Mouse (Mus musculus) neural tube, embryonic 11.5 days (tissue): ENCODE data around the gene Pdia6. TPM values are rescaled to one million over a fixed set of nuclear protein-coding genes. Genes with fewer than 3 reads are reported as not detected.

Source experiments
- ATAC-seq: fragments of 200-750 bp; cut with Nextera tagmentation; 2 replicates; pipeline ENCODE4 v1.8.0; 2017; ENCODE audit warnings: moderate number of reproducible peaks, mild to moderate bottlenecking, moderate TSS enrichment, moderate library complexity; ENCODE audit not compliant: insufficient read depth, low FRiP score, low TSS enrichment
- DNase-seq: peaks from one replicate; pipeline ENCODE4 v3.0.0-alpha.2; 2015; ENCODE audit warnings: low spot score
- H3K27ac ChIP-seq: fragments of 300-500 bp; sonication (generic); 2 replicates; pipeline ENCODE4 v1.5.1; 2014; ENCODE audit warnings: low read depth, mild to moderate bottlenecking, low read length
- H3K27me3 ChIP-seq: fragments of 300-500 bp; sonication (generic); 2 replicates; pipeline ENCODE4 v1.6.1; 2014; ENCODE audit warnings: mild to moderate bottlenecking, low read length, mixed read lengths; ENCODE audit not compliant: control insufficient read depth, insufficient read depth
- H3K36me3 ChIP-seq: fragments of 300-500 bp; sonication (generic); 2 replicates; pipeline ENCODE4 v1.6.1; 2014; ENCODE audit warnings: mild to moderate bottlenecking, low read length, moderate library complexity, mixed read lengths; ENCODE audit not compliant: control insufficient read depth, insufficient read depth
- H3K4me1 ChIP-seq: fragments of 300-500 bp; sonication (generic); 2 replicates; pipeline ENCODE4 v1.6.1; 2014; ENCODE audit warnings: low read length, mixed read lengths; ENCODE audit not compliant: control insufficient read depth, insufficient read depth
- H3K4me2 ChIP-seq: fragments of 300-500 bp; sonication (generic); 2 replicates; pipeline ENCODE4 v1.6.1; 2014; ENCODE audit warnings: low read depth, mild to moderate bottlenecking, moderate library complexity
- H3K4me3 ChIP-seq: fragments of 300-500 bp; sonication (generic); 2 replicates; pipeline ENCODE4 v1.5.1; 2014; ENCODE audit warnings: low read depth, low read length
- H3K9ac ChIP-seq: fragments of 300-500 bp; sonication (generic); 2 replicates; pipeline ENCODE4 v1.6.1; 2014; ENCODE audit warnings: mild to moderate bottlenecking, low read length
- H3K9me3 ChIP-seq: fragments of 300-500 bp; sonication (generic); 2 replicates; pipeline ENCODE4 v1.6.1; 2016; ENCODE audit warnings: low read length; ENCODE audit not compliant: control insufficient read depth
- WGBS: fragments of 180-500 bp; shearing (Covaris S2); extraction: QIAGEN DNeasy Blood & Tissue Kit; methylation state at CpG from one replicate; pipeline ENCODE4 v1.1.7; 2014; 5-methylcytosine and 5-hydroxymethylcytosine counted together
- polyA plus RNA-seq: library from polyadenylated mRNA; unstranded; fragments of >200 nt; fragmentation: Nextera tagmentation; extraction: Ambion mirVana; gene quantifications from 2 replicates; pipeline ENCODE4 v1.2.1, GENCODE M21; 2014

Pdia6 gene
- polyA plus RNA-seq, 1 experiment from 2014 or later: 586 TPM

GRCm38 (mm10) chr12:17231513-17231912 is 34.8 kb upstream of the Pdia6 start:
- DNase-seq (no peak), ATAC-seq (no peak)
- H3K27ac ChIP-seq: no peak overlapping the region
- H3K27me3 ChIP-seq: no peaks in the 10 kb centered on the region
- H3K4me3 ChIP-seq: no peak overlapping the region
- H3K4me2 ChIP-seq: no peak overlapping the region
- H3K36me3 ChIP-seq: no peaks in the 10 kb centered on the region
- no peak overlapping the region for H3K9ac ChIP-seq
- H3K9me3 ChIP-seq: no peaks in the 10 kb centered on the region
- WGBS: 85% methylated on average over 14 of the region's 14 CpGs
- no peaks in the 10 kb centered on the region for H3K4me1 ChIP-seq

DNA sequence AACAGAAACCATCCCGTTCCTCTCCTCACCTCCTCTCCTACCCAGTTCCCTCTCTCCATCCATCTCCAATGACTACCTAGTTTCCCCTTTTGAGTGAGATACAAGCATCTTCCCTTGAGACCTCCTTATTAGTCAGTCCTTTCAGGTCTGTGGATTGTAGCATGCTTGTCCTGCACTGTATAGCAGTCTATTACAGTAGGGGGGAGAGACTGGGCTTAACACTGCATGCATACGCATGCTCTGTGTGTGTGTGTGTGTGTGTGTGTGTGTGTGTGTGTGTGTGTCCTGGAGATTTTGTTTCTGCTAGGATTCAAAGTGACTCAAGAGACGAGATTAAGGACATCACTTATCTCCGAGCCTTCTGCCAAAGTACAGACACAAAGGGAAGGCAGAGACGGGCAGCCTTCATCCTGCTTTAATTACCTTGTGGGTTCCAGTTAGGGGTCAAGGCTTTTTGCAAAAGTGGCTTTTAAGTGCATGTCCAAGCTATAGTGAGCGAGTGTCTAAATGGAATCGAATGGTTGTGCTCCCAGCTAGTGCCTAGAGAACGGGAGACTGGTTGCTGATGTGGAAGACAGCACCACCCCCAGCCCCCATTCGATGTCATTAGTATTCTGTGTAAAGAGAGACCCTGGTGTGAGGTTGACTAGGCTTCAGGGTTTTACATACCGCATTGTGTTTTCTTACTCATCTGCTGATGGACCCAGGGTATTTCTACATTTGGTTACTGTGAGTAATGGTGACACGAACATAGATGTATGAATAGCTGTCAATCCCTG is 30.6 kb upstream of the Pdia6 start:
- Histone ChIP-seq H3K27me3 (no peaks in the 10 kb centered on the region), H3K4me2 (no peak overlapping the region), H3K4me1 (no peaks in the 10 kb centered on the region), H3K36me3 (no peaks in the 10 kb centered on the region), H3K9ac (no peak overlapping the region), H3K4me3 (no peak overlapping the region), H3K9me3 (no peaks in the 10 kb centered on the region), H3K27ac (no peak overlapping the region)
- DNase-seq (no peak), ATAC-seq (no peak)
- WGBS: 59% methylated on average over 11 of the region's 11 CpGs

GRCm38 (mm10) chr12:17238588-17239427 is 27.5 kb upstream of the Pdia6 start:
- no peaks in the 10 kb centered on the region for H3K27me3 ChIP-seq
- H3K4me1 ChIP-seq: no peaks in the 10 kb centered on the region
- no peaks in the 10 kb centered on the region for H3K9me3 ChIP-seq
- 52% methylated on average over 12 of the region's 12 CpGs for WGBS
- ATAC-seq: no peak
- no peak overlapping the region for H3K4me3 ChIP-seq
- no peak overlapping the region for H3K27ac ChIP-seq
- no peak overlapping the region for H3K4me2 ChIP-seq
- no peak for DNase-seq
- H3K9ac ChIP-seq: no peak overlapping the region
- H3K36me3 ChIP-seq: no peaks in the 10 kb centered on the region

- Histone ChIP-seq H3K4me2 (no peak overlapping the region), H3K9ac (no peak overlapping the region), H3K4me3 (no peak overlapping the region), H3K36me3 (no peaks in the 10 kb centered on the region), H3K27ac (no peak overlapping the region), H3K27me3 (no peaks in the 10 kb centered on the region), H3K4me1 (no peaks in the 10 kb centered on the region), H3K9me3 (no peaks in the 10 kb centered on the region)
- no peak for DNase-seq
- ATAC-seq: no peak
Observed at GRCm38 (mm10) chr12:17239428-17239688, 27.0 kb upstream of the Pdia6 start.

- no peaks in the 10 kb centered on the region for H3K4me1 ChIP-seq
- H3K4me3 ChIP-seq: no peak overlapping the region
- H3K9me3 ChIP-seq: no peaks in the 10 kb centered on the region
- no peak overlapping the region for H3K27ac ChIP-seq
- no peak overlapping the region for H3K9ac ChIP-seq
- no peak for ATAC-seq
- H3K27me3 ChIP-seq: no peaks in the 10 kb centered on the region
- no peak for DNase-seq
- H3K4me2 ChIP-seq: no peak overlapping the region
- no peaks in the 10 kb centered on the region for H3K36me3 ChIP-seq
- WGBS: 89% methylated on average over 2 of the region's 2 CpGs
Observed at GRCm38 (mm10) chr12:17241016-17241415, 25.3 kb upstream of the Pdia6 start.

- no peak overlapping the region for H3K9ac ChIP-seq
- no peaks in the 10 kb centered on the region for H3K4me1 ChIP-seq
- no peak for ATAC-seq
- no peaks in the 10 kb centered on the region for H3K27me3 ChIP-seq
- no peak overlapping the region for H3K4me3 ChIP-seq
- no peak overlapping the region for H3K27ac ChIP-seq
- no peak for DNase-seq
- no peak overlapping the region for H3K4me2 ChIP-seq
- H3K36me3 ChIP-seq: no peaks in the 10 kb centered on the region
- H3K9me3 ChIP-seq: no peaks in the 10 kb centered on the region
- WGBS: 90% methylated on average over 9 of the region's 9 CpGs
Observed at GRCm38 (mm10) chr12:17241614-17242013, 24.7 kb upstream of the Pdia6 start.

GRCm38 (mm10) chr12:17242041-17242440 is 24.3 kb upstream of the Pdia6 start:
- Histone ChIP-seq H3K9ac (no peak overlapping the region), H3K9me3 (no peaks in the 10 kb centered on the region), H3K36me3 (no peaks in the 10 kb centered on the region), H3K27me3 (no peaks in the 10 kb centered on the region), H3K4me3 (no peak overlapping the region), H3K4me1 (no peaks in the 10 kb centered on the region), H3K27ac (no peak overlapping the region), H3K4me2 (no peak overlapping the region)
- ATAC-seq (no peak), DNase-seq (no peak)

GRCm38 (mm10) chr12:17250962-17251361 is 15.4 kb upstream of the Pdia6 start:
- H3K27ac ChIP-seq: no peak overlapping the region
- 0 out of 2 replicates have a peak, but pooled peaks cover 2% of the 10 kb centered on the region for H3K4me1 ChIP-seq
- no peaks in the 10 kb centered on the region for H3K36me3 ChIP-seq
- no peak overlapping the region for H3K9ac ChIP-seq
- no peaks in the 10 kb centered on the region for H3K27me3 ChIP-seq
- DNase-seq (no peak), ATAC-seq (no peak)
- no peak overlapping the region for H3K4me3 ChIP-seq
- no peak overlapping the region for H3K4me2 ChIP-seq
- H3K9me3 ChIP-seq: no peaks in the 10 kb centered on the region
- 80% methylated on average over 8 of the region's 8 CpGs for WGBS

GRCm38 (mm10) chr12:17253069-17253468 is 13.3 kb upstream of the Pdia6 start:
- Histone ChIP-seq H3K36me3 (no peaks in the 10 kb centered on the region), H3K4me2 (no peak overlapping the region; the same call in 1 of the 2 replicates), H3K4me1 (0 out of 2 replicates have a peak, but pooled peaks cover 2% of the 10 kb centered on the region), H3K9ac (no peak overlapping the region), H3K27me3 (no peaks in the 10 kb centered on the region), H3K4me3 (no peak overlapping the region), H3K9me3 (no peaks in the 10 kb centered on the region), H3K27ac (no peak overlapping the region)
- 6% methylated on average over 9 of the region's 9 CpGs for WGBS
- peak; percentile 77 for DNase-seq
- ATAC-seq: no peak
